Mouse (Mus musculus) stomach, postnatal 0 days (tissue): ENCODE measurements around the gene Tmem25.

Source experiments
- CTCF ChIP-seq: IDR thresholded peaks from 2 replicates; pipeline ENCODE4 v1.5.1; 2016; ENCODE audit warnings: antibody characterized with exemption, low read depth, mild to moderate bottlenecking, moderate library complexity
- EP300 ChIP-seq: optimal IDR thresholded peaks from 2 replicates; pipeline ENCODE3; 2016; ENCODE audit warnings: antibody characterized with exemption

DNA sequence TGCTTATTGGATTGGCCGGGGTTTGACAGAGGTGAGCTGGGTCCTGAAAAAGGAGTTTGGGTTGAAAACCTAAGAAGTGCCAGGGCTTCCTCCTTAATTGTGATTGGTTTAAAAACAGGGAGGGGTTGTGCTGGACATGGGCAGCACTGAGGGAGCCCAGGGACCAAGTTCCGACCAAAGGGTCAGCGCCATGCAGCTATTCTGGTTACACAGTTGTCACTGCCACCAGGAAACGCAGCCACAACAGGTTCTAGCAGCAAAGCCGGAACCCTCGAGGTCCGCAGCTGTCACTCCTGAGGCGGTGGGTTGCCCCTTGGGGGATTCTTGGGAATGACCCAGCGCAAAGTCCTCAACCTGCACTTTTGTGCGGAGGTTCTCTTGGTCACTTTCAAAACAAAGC lies 5.6 kb upstream of the Tmem25 start:
- TF ChIP-seq CTCF = no peak
- no peak for TF ChIP-seq EP300
